Mouse (Mus musculus): ENCODE measurements at regions not wholly inside any gene's neighbourhood (a gene's known extent, or its start where the extent isn't known, plus 50 kb on each side); places are given as distances from the start of the nearest gene placed in this dataset.

- no peak overlapping the region for H3K4me3 ChIP-seq (replicated peaks)
- H3K27me3 ChIP-seq (replicated peaks) = no peaks in the 10 kb centered on the region
- no peak for ATAC-seq (ENCODE audit: insufficient read depth, low FRiP score, low read depth)
- H3K4me2 ChIP-seq = no peak overlapping the region
- no peaks in the 10 kb centered on the region for H3K4me1 ChIP-seq
- H3K9ac ChIP-seq = no peak overlapping the region
- WGBS = 80% methylated on average over 6 of the region's 6 CpGs
- no peak overlapping the region for H3K27ac ChIP-seq
- H3K36me3 ChIP-seq = no peaks in the 10 kb centered on the region
- H3K9me3 ChIP-seq = no peaks in the 10 kb centered on the region
Measured at GRCm38 (mm10) chr17:67569865-67570264, 62.7 kb downstream of the Lrrc30 start.

- Histone ChIP-seq H3K4me1 (no peaks in the 10 kb centered on the region), H3K36me3 (no peaks in the 10 kb centered on the region), H3K27me3 (replicated peaks) (no peaks in the 10 kb centered on the region), H3K4me3 (replicated peaks) (no peak overlapping the region), H3K9me3 (no peaks in the 10 kb centered on the region), H3K4me2 (no peak overlapping the region), H3K27ac (no peak overlapping the region), H3K9ac (no peak overlapping the region)
- ATAC-seq (ENCODE audit: insufficient read depth, low FRiP score, low read depth) = no peak
- WGBS = 73% methylated on average over 11 of the region's 11 CpGs
Measured at GRCm38 (mm10) chr17:67566216-67566615, 66.3 kb downstream of the Lrrc30 start.

DNA sequence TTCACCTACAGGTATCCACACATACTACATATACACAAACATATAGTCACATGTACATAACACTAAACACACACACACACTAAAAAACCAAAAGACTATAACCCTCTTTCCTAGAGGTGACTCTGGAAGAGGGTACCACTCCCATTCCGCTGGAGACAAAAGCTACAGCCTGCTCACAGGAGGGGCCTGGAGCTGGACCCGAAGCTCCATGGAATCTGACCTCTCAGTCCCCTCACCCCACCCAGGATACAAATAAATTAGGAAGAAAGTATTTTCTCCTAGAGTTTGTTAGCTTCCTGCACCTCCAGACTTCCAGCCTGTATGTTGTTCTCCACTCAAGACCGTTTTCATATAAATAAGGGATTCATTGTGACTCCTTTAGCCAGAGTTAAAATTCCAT, 66.8 kb downstream of the Lrrc30 start:
- no peak for ATAC-seq (ENCODE audit: insufficient read depth, low FRiP score, low read depth)
- H3K27ac ChIP-seq = no peak overlapping the region
- 41% methylated on average over 3 of the region's 3 CpGs for WGBS
- no peak overlapping the region for H3K9ac ChIP-seq
- H3K4me2 ChIP-seq = no peak overlapping the region
- H3K4me1 ChIP-seq = no peaks in the 10 kb centered on the region
- no peak overlapping the region for H3K4me3 ChIP-seq (replicated peaks)
- H3K36me3 ChIP-seq = no peaks in the 10 kb centered on the region
- no peaks in the 10 kb centered on the region for H3K9me3 ChIP-seq
- no peaks in the 10 kb centered on the region for H3K27me3 ChIP-seq (replicated peaks)

- no peak for ATAC-seq (ENCODE audit: insufficient read depth, low FRiP score, low read depth)
- no peaks in the 10 kb centered on the region for H3K36me3 ChIP-seq
- no peaks in the 10 kb centered on the region for H3K4me1 ChIP-seq
- no peaks in the 10 kb centered on the region for H3K27me3 ChIP-seq (replicated peaks)
- H3K9ac ChIP-seq = no peak overlapping the region
- 42% methylated on average over 3 of the region's 3 CpGs for WGBS
- no peak overlapping the region for H3K27ac ChIP-seq
- no peak overlapping the region for H3K4me3 ChIP-seq (replicated peaks)
- H3K9me3 ChIP-seq = no peaks in the 10 kb centered on the region
- H3K4me2 ChIP-seq = no peak overlapping the region
Measured at GRCm38 (mm10) chr17:67564845-67565244, 67.7 kb downstream of the Lrrc30 start.

- Histone ChIP-seq H3K4me1 (no peaks in the 10 kb centered on the region), H3K27ac (no peak overlapping the region), H3K36me3 (no peaks in the 10 kb centered on the region), H3K9me3 (no peaks in the 10 kb centered on the region), H3K4me2 (no peak overlapping the region), H3K9ac (no peak overlapping the region), H3K4me3 (replicated peaks) (no peak overlapping the region), H3K27me3 (replicated peaks) (no peaks in the 10 kb centered on the region)
- WGBS = 73% methylated on average over 7 of the region's 7 CpGs
- no peak for ATAC-seq (ENCODE audit: insufficient read depth, low FRiP score, low read depth)
Measured at GRCm38 (mm10) chr17:67563036-67563435, 69.5 kb downstream of the Lrrc30 start.

GRCm38 (mm10) chr17:67561802-67562201, 70.7 kb downstream of the Lrrc30 start:
- WGBS = 56% methylated on average over 4 of the region's 4 CpGs
- ATAC-seq (ENCODE audit: insufficient read depth, low FRiP score, low read depth) = no peak

DNA sequence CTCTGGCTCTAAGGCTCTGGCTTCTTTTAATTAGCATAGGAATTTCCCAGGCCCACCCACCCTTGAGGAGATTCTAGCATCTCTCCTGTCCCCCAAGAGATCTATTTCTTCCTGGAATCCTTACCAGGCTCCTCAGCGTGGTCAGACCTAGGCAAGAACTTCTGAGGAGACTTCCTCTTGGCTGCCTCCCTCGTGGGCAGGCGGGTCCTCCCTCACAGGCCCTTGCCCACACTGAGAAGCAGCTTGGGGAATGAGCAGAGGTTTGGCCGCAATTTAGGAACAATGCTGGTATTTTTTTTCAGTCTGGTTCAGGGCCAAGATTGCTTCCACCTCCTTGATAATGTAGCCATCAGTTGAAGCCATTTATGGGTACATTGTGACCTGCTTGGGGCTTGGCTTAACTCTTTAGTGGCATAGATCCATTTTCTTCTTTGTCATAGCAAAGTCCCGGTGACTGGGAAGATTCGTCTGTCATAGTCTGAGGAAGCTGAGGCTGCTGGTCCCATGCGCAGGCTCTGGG, 75.1 kb downstream of the Lrrc30 start:
- H3K27ac ChIP-seq = no peak overlapping the region
- no peak overlapping the region for H3K4me2 ChIP-seq
- 60% methylated on average over 7 of the region's 7 CpGs for WGBS
- no peaks in the 10 kb centered on the region for H3K9me3 ChIP-seq
- H3K27me3 ChIP-seq (replicated peaks) = no peaks in the 10 kb centered on the region
- ATAC-seq (ENCODE audit: insufficient read depth, low FRiP score, low read depth) = no peak
- no peaks in the 10 kb centered on the region for H3K36me3 ChIP-seq
- H3K4me3 ChIP-seq (replicated peaks) = no peak overlapping the region
- H3K9ac ChIP-seq = no peak overlapping the region
- no peaks in the 10 kb centered on the region for H3K4me1 ChIP-seq

More at GRCm38 (mm10) chr17:67561802-67562201, 70.7 kb downstream of the Lrrc30 start:
- Histone ChIP-seq H3K9ac (no peak overlapping the region), H3K36me3 (no peaks in the 10 kb centered on the region), H3K27me3 (replicated peaks) (no peaks in the 10 kb centered on the region), H3K27ac (no peak overlapping the region), H3K4me2 (no peak overlapping the region), H3K4me1 (no peaks in the 10 kb centered on the region), H3K9me3 (no peaks in the 10 kb centered on the region), H3K4me3 (replicated peaks) (no peak overlapping the region)

DNA sequence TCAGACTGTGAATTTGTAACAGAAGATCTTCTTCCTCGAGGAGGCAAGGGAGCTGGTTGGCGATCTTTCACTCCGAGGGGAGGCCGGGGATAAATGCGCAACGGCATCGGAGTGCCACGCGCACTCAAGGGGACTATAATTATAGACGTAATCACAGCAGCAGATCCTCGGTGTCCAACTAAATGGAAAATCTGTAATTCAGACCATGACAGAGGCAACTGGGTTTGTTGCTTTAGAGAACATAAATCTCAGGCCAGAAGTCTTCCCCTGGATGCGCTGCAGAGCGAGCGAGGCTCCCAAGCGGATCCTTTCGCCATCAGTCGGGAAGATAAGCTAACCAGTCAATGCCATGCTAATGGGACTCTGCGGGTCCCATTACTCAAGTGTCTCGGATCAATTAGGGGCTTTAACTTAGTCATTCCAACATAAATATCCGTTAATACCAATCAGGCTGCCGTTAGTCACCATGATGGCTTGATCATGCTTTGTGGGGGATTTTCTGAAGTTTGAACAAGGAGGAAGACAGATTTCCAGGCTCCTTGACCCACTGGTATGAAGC, 79.9 kb downstream of the Lrrc30 start:
- H3K9me3 ChIP-seq = no peaks in the 10 kb centered on the region
- H3K9ac ChIP-seq = no peak overlapping the region
- H3K4me3 ChIP-seq (replicated peaks) = no peak overlapping the region
- WGBS = 70% methylated on average over 21 of the region's 21 CpGs
- no peak for ATAC-seq (ENCODE audit: insufficient read depth, low FRiP score, low read depth)
- H3K4me2 ChIP-seq = no peak overlapping the region
- H3K36me3 ChIP-seq = no peaks in the 10 kb centered on the region
- no peak overlapping the region for H3K27ac ChIP-seq
- H3K27me3 ChIP-seq (replicated peaks) = no peaks in the 10 kb centered on the region
- no peaks in the 10 kb centered on the region for H3K4me1 ChIP-seq

DNA sequence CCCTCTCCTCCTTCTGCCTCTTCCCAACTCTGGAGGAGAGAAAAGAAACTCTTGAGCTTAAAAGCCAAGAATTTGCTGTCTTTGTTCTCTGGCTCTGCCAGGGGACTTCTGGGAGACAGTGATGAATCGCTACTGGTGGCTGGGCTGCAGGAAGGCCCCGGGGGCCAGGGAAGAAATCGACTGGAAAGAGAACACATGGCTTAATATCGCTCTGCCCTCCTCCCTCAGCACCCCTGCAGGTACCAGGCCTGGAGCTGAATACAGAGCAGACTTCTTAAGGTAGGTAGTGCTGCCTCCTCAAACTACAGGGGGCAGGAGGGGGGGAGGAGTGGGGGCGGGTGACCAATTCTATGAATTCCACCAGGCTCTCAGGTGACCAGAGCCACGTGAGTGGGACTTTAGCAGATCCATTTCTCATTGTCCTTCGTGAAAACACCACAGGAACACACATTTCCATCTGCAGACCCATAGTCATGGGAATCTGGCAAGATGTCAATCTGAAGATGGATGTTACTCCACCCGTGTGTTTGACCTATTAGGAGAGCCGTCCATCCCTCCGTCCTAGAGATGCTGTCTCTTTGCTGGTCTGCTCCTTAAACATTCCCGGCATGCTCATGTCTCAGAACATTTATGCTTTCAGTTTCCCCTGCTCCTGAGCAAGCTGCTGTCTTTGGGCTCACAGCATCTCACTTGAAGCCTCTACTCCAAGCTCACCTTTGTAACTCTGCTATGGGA, 83.4 kb downstream of the Lrrc30 start:
- Histone ChIP-seq H3K36me3 (no peaks in the 10 kb centered on the region), H3K4me3 (replicated peaks) (no peak overlapping the region), H3K9ac (no peak overlapping the region), H3K9me3 (no peaks in the 10 kb centered on the region), H3K27ac (no peak overlapping the region), H3K4me1 (no peaks in the 10 kb centered on the region), H3K27me3 (replicated peaks) (no peaks in the 10 kb centered on the region), H3K4me2 (no peak overlapping the region)
- 27% methylated on average over 11 of the region's 11 CpGs for WGBS
- ATAC-seq (ENCODE audit: insufficient read depth, low FRiP score, low read depth) = no peak

- no peaks in the 10 kb centered on the region for H3K36me3 ChIP-seq
- ATAC-seq (ENCODE audit: insufficient read depth, low FRiP score, low read depth) = no peak
- H3K4me3 ChIP-seq (replicated peaks) = no peak overlapping the region
- no peaks in the 10 kb centered on the region for H3K9me3 ChIP-seq
- no peak overlapping the region for H3K9ac ChIP-seq
- H3K4me2 ChIP-seq = no peak overlapping the region
- no peak overlapping the region for H3K27ac ChIP-seq
- WGBS = 69% methylated on average over 7 of the region's 7 CpGs
- H3K4me1 ChIP-seq = no peaks in the 10 kb centered on the region
- H3K27me3 ChIP-seq (replicated peaks) = no peaks in the 10 kb centered on the region
Measured at GRCm38 (mm10) chr17:67544410-67544809, 88.1 kb downstream of the Lrrc30 start.

DNA sequence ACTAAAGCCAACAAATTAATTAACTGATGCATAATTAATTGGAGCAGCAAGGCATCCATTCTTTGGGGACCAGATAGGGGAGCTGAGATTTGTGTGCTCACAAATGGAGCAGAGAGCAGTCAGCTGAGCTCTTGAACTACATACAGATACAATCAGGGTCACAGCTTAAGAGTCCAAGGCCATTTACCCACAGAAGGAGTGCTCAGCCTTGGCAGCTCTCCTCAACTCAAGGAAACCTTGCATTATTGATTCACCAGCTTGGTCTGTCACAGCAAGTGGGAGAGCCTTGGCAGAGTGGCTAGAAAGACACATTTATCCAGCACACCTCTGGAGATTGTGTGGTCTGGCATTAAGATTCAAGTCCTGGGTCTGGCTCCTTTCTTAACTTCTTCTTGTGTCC, 100.2 kb downstream of the Lrrc30 start:
- Histone ChIP-seq H3K9me3 (no peaks in the 10 kb centered on the region), H3K4me2 (no peak overlapping the region), H3K4me3 (replicated peaks) (no peak overlapping the region), H3K27ac (no peak overlapping the region), H3K27me3 (replicated peaks) (no peaks in the 10 kb centered on the region), H3K36me3 (no peaks in the 10 kb centered on the region), H3K4me1 (no peaks in the 10 kb centered on the region), H3K9ac (no peak overlapping the region)
- ATAC-seq (ENCODE audit: insufficient read depth, low FRiP score, low read depth) = no peak

- H3K36me3 ChIP-seq = no peaks in the 10 kb centered on the region
- no peak overlapping the region for H3K4me3 ChIP-seq (replicated peaks)
- ATAC-seq (ENCODE audit: insufficient read depth, low FRiP score, low read depth) = no peak
- WGBS = 41% methylated on average over 8 of the region's 8 CpGs
- no peaks in the 10 kb centered on the region for H3K27me3 ChIP-seq (replicated peaks)
- H3K4me1 ChIP-seq = 0 out of 2 replicates have a peak, but pooled peaks cover 3% of the 10 kb centered on the region
- H3K9ac ChIP-seq = no peak overlapping the region
- H3K9me3 ChIP-seq = no peaks in the 10 kb centered on the region
- no peak overlapping the region for H3K4me2 ChIP-seq
- H3K27ac ChIP-seq = no peak overlapping the region
Measured at GRCm38 (mm10) chr17:67520848-67521411, 111.6 kb downstream of the Lrrc30 start.

Measured in stomach, embryonic 15.5 days (tissue).